Mouse (Mus musculus) cerebellum, adult 8-10 months (tissue): ENCODE data around the gene Lce3b.

Experiments
- DNase-seq: peaks from one replicate; pipeline ENCODE4 v3.0.0; 2022

Gene Lce3b

DNA sequence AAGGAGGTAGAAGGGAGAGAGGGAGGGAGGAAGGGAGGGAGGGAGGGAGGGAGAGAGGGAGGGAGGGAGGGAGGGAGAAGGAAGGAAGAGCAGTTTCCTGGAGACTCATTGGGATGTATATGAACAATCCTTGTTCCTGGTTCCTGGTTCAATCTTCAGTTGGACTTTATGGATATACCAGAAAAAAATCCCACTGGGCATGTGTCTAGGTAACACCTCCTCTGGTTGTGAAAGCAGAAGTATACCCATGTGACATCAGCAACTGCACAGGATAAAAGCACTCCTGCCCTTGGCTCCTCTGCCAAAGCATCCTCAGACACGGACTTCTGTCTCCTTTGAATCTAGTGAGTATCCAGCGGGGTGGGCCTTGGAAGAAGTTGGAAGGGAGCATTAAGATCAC is at the start of gene Lce3b:
Gene Lce3b (plus strand): TSS at position 301 of the 400 bp plus-strand sequence.
- no peak for DNase-seq

DNA sequence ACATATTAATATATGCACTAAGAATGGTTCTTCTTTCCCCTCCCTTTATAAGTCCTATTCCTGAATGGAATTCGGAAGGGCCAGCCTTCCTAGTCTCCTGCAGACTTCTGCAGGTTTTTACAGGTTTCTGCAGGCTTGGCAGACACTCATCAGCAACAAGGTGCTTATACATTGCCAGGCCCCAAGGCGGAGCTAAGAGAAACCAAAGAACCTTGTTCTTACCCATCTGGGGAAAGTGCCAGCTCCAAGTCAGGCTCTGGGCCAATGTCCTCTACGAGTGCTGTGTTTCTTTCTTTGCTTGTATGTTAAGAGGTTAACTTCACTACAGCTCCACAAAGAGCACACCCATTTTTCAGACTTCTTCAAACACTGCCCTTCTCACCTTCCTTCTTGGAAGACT is 38.7 kb upstream of the Lce3b start:
- DNase-seq: no peak

DNA sequence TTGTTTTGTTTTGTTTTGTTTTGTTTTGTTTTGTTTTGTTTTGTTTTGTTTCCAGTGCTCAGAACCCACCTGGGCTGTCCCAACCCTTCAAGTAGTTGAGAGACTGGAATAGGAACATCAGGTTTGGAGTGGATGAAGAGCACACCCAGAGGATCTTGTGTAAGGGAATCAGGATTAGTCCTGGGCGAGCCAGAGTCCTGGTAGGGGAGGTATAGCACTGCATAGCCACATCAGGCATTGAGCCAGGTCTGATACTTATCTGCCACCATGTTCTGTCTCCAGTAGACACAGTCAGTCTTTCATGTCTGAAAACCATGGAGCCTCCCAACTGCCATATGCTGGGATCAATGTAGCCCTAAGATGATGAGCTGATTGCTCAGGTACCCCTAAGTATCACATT is 38.3 kb upstream of the Lce3b start:
- DNase-seq: no peak

- DNase-seq: no peak
Measured at GRCm38 (mm10) chr3:92902992-92903391, 29.8 kb upstream of the Lce3b start.

DNA sequence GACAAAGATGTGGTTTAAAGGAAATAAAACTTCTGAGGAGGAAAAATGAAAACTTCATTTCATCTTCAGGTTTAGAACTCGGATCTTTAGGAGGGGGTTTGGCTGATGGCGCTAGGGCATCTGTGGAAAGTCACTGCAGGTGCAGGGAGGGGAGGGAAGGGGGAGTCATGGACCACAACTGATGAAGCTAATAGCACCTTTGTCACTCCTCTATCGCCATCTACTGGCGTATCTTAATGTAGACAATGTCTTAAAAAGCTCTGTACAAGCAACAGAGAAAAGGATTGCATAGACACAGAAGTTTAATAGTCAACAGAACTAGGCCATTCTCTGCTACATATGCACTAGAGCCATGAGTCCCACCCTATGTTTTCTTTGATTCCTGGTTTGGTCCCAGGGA is 29.1 kb upstream of the Lce3b start:
- DNase-seq: no peak

- DNase-seq: no peak
Measured at GRCm38 (mm10) chr3:92905182-92905581, 27.6 kb upstream of the Lce3b start.

GRCm38 (mm10) chr3:92907571-92907970 is 25.2 kb upstream of the Lce3b start:
- no peak for DNase-seq

GRCm38 (mm10) chr3:92920364-92920763 is 12.4 kb upstream of the Lce3b start:
- DNase-seq: no peak

DNA sequence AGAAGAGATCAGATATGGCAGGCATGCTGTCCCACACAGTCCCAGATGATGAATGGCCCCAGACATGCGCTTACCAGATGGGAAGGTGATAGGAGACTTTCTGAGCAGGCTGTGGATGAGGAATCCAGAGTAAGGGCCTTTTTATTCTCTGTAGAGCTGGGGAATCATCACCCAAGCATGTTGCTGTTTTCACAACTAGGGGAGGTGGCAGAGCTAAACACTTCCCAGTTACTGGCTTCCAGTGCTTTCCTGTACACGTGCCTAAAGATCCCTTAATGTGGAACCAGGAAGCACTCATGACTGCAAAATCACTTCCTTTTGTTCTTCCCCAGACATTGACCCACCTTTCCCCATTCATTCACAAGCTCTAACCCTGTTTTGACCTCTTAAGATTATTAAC is 6.6 kb upstream of the Lce3b start, which contains the start of gene Lce3a:
Gene Lce3a (minus strand): TSS at position 101 of the 400 bp plus-strand sequence.
- DNase-seq: no peak

GRCm38 (mm10) chr3:92944186-92944585 is 11.4 kb downstream of the Lce3b start, which contains the start of gene Lce3c:
Lce3c (plus strand) TSS chr3:92944486.
- no peak for DNase-seq

- DNase-seq: no peak
Measured at GRCm38 (mm10) chr3:92957090-92957489, 24.3 kb downstream of the Lce3b start, which contains the start of gene Lce3d. Lce3d (plus strand) TSS chr3:92957390.

GRCm38 (mm10) chr3:92966761-92967160 is 34.0 kb downstream of the Lce3b start, which contains the start of gene Lce3e:
Lce3e (plus strand) TSS chr3:92967061.
- no peak for DNase-seq

GRCm38 (mm10) chr3:92978484-92978883 is 45.7 kb downstream of the Lce3b start:
- no peak for DNase-seq
